Comparison of ENCODE assay signal across 37 mouse cellular contexts in the genomic region with DNA sequence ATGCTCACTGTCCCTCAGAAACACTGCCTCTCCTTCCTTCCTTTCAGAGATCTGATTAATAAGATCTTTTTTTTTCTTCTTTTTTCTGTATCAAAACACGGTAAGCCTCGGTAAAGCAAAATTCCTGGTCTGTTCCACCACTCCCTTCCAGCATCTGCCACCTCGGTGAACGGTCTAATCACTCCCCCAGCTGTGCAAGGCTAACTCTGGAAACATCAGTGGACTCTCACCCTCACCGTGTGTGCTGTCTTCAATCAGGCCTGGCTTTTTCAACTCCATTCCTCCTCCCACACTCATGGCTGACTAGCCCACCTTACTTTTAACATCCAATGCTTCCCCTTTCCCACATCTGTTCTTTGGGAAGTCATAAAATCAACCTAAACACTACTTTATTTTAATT. TPM values are rescaled to one million over a fixed set of nuclear protein-coding genes. Genes with fewer than 3 reads are reported as not detected.
DNase-seq lines count a peak whose midpoint lies in the region; ATAC-seq and TF ChIP-seq lines count a peak whose summit lies in the region.
"Had no signal": no experiment of that assay in that cellular context is flagged by ENCODE, and none has a peak within 500 bp of the region (broad histone marks: within the 10 kb centered on the region; RNA-seq: fewer than 3 reads in every experiment).

No protein-coding gene starts in this region.

- H3K9ac ChIP-seq in hindbrain, embryonic 12.5 days = no peak overlapping the region
- no peak overlapping the region for H3K9ac ChIP-seq in hindbrain, postnatal 0 days (replicated peaks; ENCODE audit: low read length)
- no peak overlapping the region for H3K9ac ChIP-seq in lung, embryonic 15.5 days
- H3K9ac ChIP-seq in limb, embryonic 11.5 days (ENCODE audit: low read length) = no peak overlapping the region
- H3K9ac ChIP-seq: forebrain, embryonic 13.5 days; hindbrain, embryonic 13.5 days had no signal

- H3K4me3 ChIP-seq in hindbrain, embryonic 12.5 days = no peak overlapping the region
- no peak overlapping the region for H3K4me3 ChIP-seq in hindbrain, postnatal 0 days (ENCODE audit: low read length)
- no peak overlapping the region for H3K4me3 ChIP-seq in lung, embryonic 15.5 days
- no peak overlapping the region for H3K4me3 ChIP-seq in limb, embryonic 11.5 days (ENCODE audit: low read depth, low read length)
- H3K4me3 ChIP-seq: forebrain, embryonic 10.5 days; forebrain, embryonic 13.5 days; gastrocnemius, adult 2 months; hindbrain, embryonic 13.5 days had no signal

- H3K4me1 ChIP-seq in hindbrain, embryonic 12.5 days = no peaks in the 10 kb centered on the region
- no peaks in the 10 kb centered on the region for H3K4me1 ChIP-seq in hindbrain, postnatal 0 days (ENCODE audit: insufficient read depth, low read length)
- peaks cover 9% of the 10 kb centered on the region for H3K4me1 ChIP-seq in lung, embryonic 15.5 days
- H3K4me1 ChIP-seq in limb, embryonic 11.5 days (ENCODE audit: control insufficient read depth, insufficient read depth, low read length) = no peaks in the 10 kb centered on the region
- H3K4me1 ChIP-seq: hindbrain, embryonic 13.5 days had no signal

- intact Hi-C loops in left cerebral cortex, postnatal 25 days (cut with DNase I) = no loop called here

- ATAC-seq in hindbrain, embryonic 12.5 days (ENCODE audit: low FRiP score) = no peak
- ATAC-seq in hindbrain, postnatal 0 days = no peak
- no peak for ATAC-seq in lung, embryonic 15.5 days (ENCODE audit: borderline replicate concordance, extremely low read depth, low FRiP score, low TSS enrichment)
- ATAC-seq in limb, embryonic 11.5 days (ENCODE audit: insufficient number of reproducible peaks, low FRiP score, low TSS enrichment, low read depth) = no peak
- ATAC-seq: CD4-positive, CD25-positive, alpha-beta regulatory T cell, adult 4 months; forebrain, embryonic 13.5 days; forebrain, embryonic 16.5 days; hindbrain, embryonic 16.5 days; inflammation-experienced regulatory T-cells, adult 6 months had no signal

- no peaks in the 10 kb centered on the region for H3K36me3 ChIP-seq in hindbrain, embryonic 12.5 days
- no peaks in the 10 kb centered on the region for H3K36me3 ChIP-seq in hindbrain, postnatal 0 days (ENCODE audit: insufficient read depth, low read length)
- no peaks in the 10 kb centered on the region for H3K36me3 ChIP-seq in lung, embryonic 15.5 days
- H3K36me3 ChIP-seq in limb, embryonic 11.5 days (ENCODE audit: control insufficient read depth, insufficient read depth, low read length) = no peaks in the 10 kb centered on the region
- H3K36me3 ChIP-seq: forebrain, embryonic 10.5 days; hindbrain, embryonic 13.5 days had no signal

- H3K27ac ChIP-seq in hindbrain, embryonic 12.5 days = 0 out of 2 replicates have a peak overlapping the region, but pooled peaks have one; percentile 17
- no peak overlapping the region for H3K27ac ChIP-seq in hindbrain, postnatal 0 days
- 0 out of 2 replicates have a peak overlapping the region, but pooled peaks have one; percentile 0 for H3K27ac ChIP-seq in lung, embryonic 15.5 days
- no peak overlapping the region for H3K27ac ChIP-seq in limb, embryonic 11.5 days (replicated peaks; ENCODE audit: low read depth, low read length)
- H3K27ac ChIP-seq: forebrain, embryonic 10.5 days; forebrain, embryonic 13.5 days; gastrocnemius, adult 2 months; hindbrain, embryonic 13.5 days had no signal

- WGBS in hindbrain, embryonic 12.5 days = 61% methylated on average over 5 of the region's 5 CpGs
- 64% methylated on average over 5 of the region's 5 CpGs for WGBS in hindbrain, postnatal 0 days
- WGBS in lung, embryonic 15.5 days = 31% methylated on average over 5 of the region's 5 CpGs
- WGBS in limb, embryonic 11.5 days = 43% methylated on average over 5 of the region's 5 CpGs

- no peaks in the 10 kb centered on the region for H3K9me3 ChIP-seq in hindbrain, embryonic 12.5 days (replicated peaks)
- H3K9me3 ChIP-seq in hindbrain, postnatal 0 days (ENCODE audit: low read length) = no peaks in the 10 kb centered on the region
- H3K9me3 ChIP-seq in lung, embryonic 15.5 days = no peaks in the 10 kb centered on the region
- no peaks in the 10 kb centered on the region for H3K9me3 ChIP-seq in limb, embryonic 11.5 days (ENCODE audit: control insufficient read depth, low read length)
- H3K9me3 ChIP-seq: forebrain, embryonic 10.5 days; forebrain, embryonic 13.5 days; hindbrain, embryonic 13.5 days had no signal

- no peak for DNase-seq in hindbrain, postnatal 0 days (ENCODE audit: low spot score)
- DNase-seq in lung, adult 18-20 months = no peak
- DNase-seq in limb, embryonic 11.5 days (ENCODE audit: low spot score) = peak; percentile 32
- DNase-seq in left cerebral cortex, postnatal 25 days (ENCODE audit: low spot score in 2 of 2) = no peak
- DNase-seq in layer of hippocampus, postnatal 14 days (ENCODE audit: low spot score in 2 of 2) = no peak
- DNase-seq: adrenal gland, adult 2 months; adrenal gland, postnatal 14 days; cerebellum, adult 11-12 months; cerebellum, adult 8-10 months; cerebellum, postnatal 10 days; cerebellum, postnatal 36 days; gastrocnemius, adult 2 months; gastrocnemius, postnatal 14 days; heart, adult 11 months had no signal

- H3K4me2 ChIP-seq in hindbrain, embryonic 12.5 days (replicated peaks) = no peak overlapping the region
- H3K4me2 ChIP-seq in hindbrain, postnatal 0 days (ENCODE audit: low read depth, low read length) = no peak overlapping the region
- H3K4me2 ChIP-seq in lung, embryonic 15.5 days = no peak overlapping the region
- no peak overlapping the region for H3K4me2 ChIP-seq in limb, embryonic 11.5 days (ENCODE audit: low read depth, severe bottlenecking)
- H3K4me2 ChIP-seq: forebrain, embryonic 13.5 days; heart, embryonic 11.5 days; hindbrain, embryonic 13.5 days had no signal

- no peaks in the 10 kb centered on the region for H3K27me3 ChIP-seq in hindbrain, embryonic 12.5 days
- H3K27me3 ChIP-seq in hindbrain, postnatal 0 days (ENCODE audit: insufficient read depth, low read length) = no peaks in the 10 kb centered on the region
- H3K27me3 ChIP-seq in lung, embryonic 15.5 days = no peaks in the 10 kb centered on the region
- H3K27me3 ChIP-seq in limb, embryonic 11.5 days (ENCODE audit: control insufficient read depth, insufficient read depth, low read length) = no peaks in the 10 kb centered on the region
- H3K27me3 ChIP-seq: forebrain, embryonic 13.5 days; hindbrain, embryonic 13.5 days had no signal

- TF ChIP-seq CTCF in hindbrain, postnatal 0 days (IDR thresholded peaks at IDR 0.05; ENCODE audit: low read depth) = no peak

RNA-seq across cellular contexts. Expression of a gene that starts 2.2 kb away (rescaled TPM):
- polyA plus RNA-seq in hindbrain, embryonic 12.5 days (2016; fragmentation: Nextera tagmentation; extraction: Ambion mirVana) = not detected in 2 replicates
- total RNA-seq in hindbrain, postnatal 0 days (2014; rRNA removed) = not detected in 2 replicates
- not detected in 2 replicates for polyA plus RNA-seq in hindbrain, postnatal 0 days (2015; fragmentation: Nextera tagmentation; extraction: Ambion mirVana)
- polyA plus RNA-seq in lung, embryonic 15.5 days (2015; fragmentation: Nextera tagmentation; extraction: Ambion mirVana) = not detected in 2 replicates
- polyA plus RNA-seq in limb, embryonic 11.5 days (2014; fragmentation: Nextera tagmentation; extraction: Ambion mirVana) = not detected in 2 replicates
- total RNA-seq in left cerebral cortex, postnatal 25 days (2021) = not detected
- total RNA-seq in layer of hippocampus, postnatal 14 days (2021) = not detected
- total RNA-seq: adrenal gland, adult 2 months; adrenal gland, postnatal 14 days; gastrocnemius, adult 2 months; gastrocnemius, postnatal 14 days; gastrocnemius, postnatal 4 days; heart, adult 8-10 months; heart, postnatal 25 days; hematopoietic stem cell, adult 5-6 weeks; MEL had no signal
- polyA plus RNA-seq: adrenal gland, adult 2 months; brain, embryonic 14.5 days; C2C12; CD4-positive, CD25-positive, alpha-beta regulatory T cell, adult 4 months; cortical plate, adult 2 months; embryonic facial prominence, embryonic 11.5 days; embryonic facial prominence, embryonic 14.5 days; forebrain, embryonic 10.5 days; forebrain, embryonic 13.5 days; forebrain, embryonic 16.5 days; frontal cortex, adult 2 months; heart, embryonic 11.5 days; heart, embryonic 14.5 days; heart, postnatal 0 days; hindbrain, embryonic 13.5 days; hindbrain, embryonic 16.5 days; inflammation-experienced regulatory T-cells, adult 6 months had no signal

Comparison
In these comparisons a context has a peak if more than half of its experiments do, and no peak if none do; other contexts are left out.
1. H3K27ac ChIP-seq: peak in hindbrain, embryonic 12.5 days (single experiment) and lung, embryonic 15.5 days (single experiment); none in hindbrain, postnatal 0 days (single experiment) and limb, embryonic 11.5 days (single experiment).